Mouse (Mus musculus): ENCODE data around the gene Myom1. TPM values are rescaled to one million over a fixed set of nuclear protein-coding genes. Genes with fewer than 3 reads are reported as not detected.

Myom1 gene
- polyA plus RNA-seq, 1 experiment: 2.1 TPM

DNA sequence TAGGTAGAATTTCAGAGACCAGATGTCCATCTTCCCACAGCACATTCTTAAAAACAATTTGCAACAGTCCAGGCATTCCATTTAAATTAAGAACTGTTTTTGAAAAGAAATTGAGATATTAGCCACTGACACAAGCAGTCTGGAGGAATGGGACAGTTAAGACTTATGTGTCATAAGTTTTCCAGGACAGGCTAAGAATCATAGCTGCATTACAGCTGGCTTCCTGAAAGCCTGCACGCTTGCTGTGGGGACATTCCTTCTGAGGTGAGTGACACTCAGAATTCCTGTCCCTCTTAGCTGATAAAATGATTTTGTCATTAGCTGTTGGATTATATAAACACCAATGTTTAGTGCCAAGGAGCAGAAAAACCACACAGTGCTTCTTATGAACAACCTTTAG, 167.2 kb downstream of the Myom1 start:
- Histone ChIP-seq H3K27me3 (ENCODE audit: control insufficient read depth, insufficient read depth, low read length) (no peaks in the 10 kb centered on the region), H3K4me3 (ENCODE audit: control insufficient read depth, low read depth, low read length) (no peak overlapping the region), H3K27ac (ENCODE audit: control insufficient read depth, insufficient read depth, low read depth, low read length) (no peak overlapping the region), H3K4me1 (ENCODE audit: control insufficient read depth, insufficient read depth, low read length) (no peaks in the 10 kb centered on the region), H3K36me3 (ENCODE audit: control insufficient read depth, insufficient read depth, low read length) (no peaks in the 10 kb centered on the region)
- no peak for TF ChIP-seq POLR2A (IDR thresholded peaks at IDR 0.05; ENCODE audit: control insufficient read depth, low read depth, low read length)
- no peak for TF ChIP-seq CTCF (IDR thresholded peaks at IDR 0.05; ENCODE audit: control insufficient read depth, insufficient read depth, insufficient replicate concordance, low read depth, low read length)

GRCm38 (mm10) chr17:71171161-71171560, 168.7 kb downstream of the Myom1 start:
- no peaks in the 10 kb centered on the region for H3K4me1 ChIP-seq (ENCODE audit: control insufficient read depth, insufficient read depth, low read length)
- no peak overlapping the region for H3K4me3 ChIP-seq (ENCODE audit: control insufficient read depth, low read depth, low read length)
- H3K36me3 ChIP-seq (ENCODE audit: control insufficient read depth, insufficient read depth, low read length): no peaks in the 10 kb centered on the region
- TF ChIP-seq CTCF (IDR thresholded peaks at IDR 0.05; ENCODE audit: control insufficient read depth, insufficient read depth, insufficient replicate concordance, low read depth, low read length): no peak
- TF ChIP-seq POLR2A (IDR thresholded peaks at IDR 0.05; ENCODE audit: control insufficient read depth, low read depth, low read length): no peak
- no peak overlapping the region for H3K27ac ChIP-seq (ENCODE audit: control insufficient read depth, insufficient read depth, low read depth, low read length)
- H3K27me3 ChIP-seq (ENCODE audit: control insufficient read depth, insufficient read depth, low read length): no peaks in the 10 kb centered on the region

Other genes with a start within 250 kb of the Myom1 start
- gene Tgif1, start 149.1 kb upstream of the Myom1 start, polyA plus RNA-seq (2012; rRNA removed): 47.5 and 50.9 TPM in 2 replicates
- gene Myl12a, start 245 bp downstream of the Myom1 start, polyA plus RNA-seq (2012; rRNA removed): 29.2 and 30.6 TPM in 2 replicates
- 11.2 and 11.8 TPM in 2 replicates for gene Lpin2, start 179.9 kb downstream of the Myom1 start, polyA plus RNA-seq (2012; rRNA removed)